Mouse (Mus musculus): ENCODE measurements around the gene Gm8897.
"Not testable (repeated sequence)": the region's sequence is repeated elsewhere in the genome, so short reads cannot be mapped to it uniquely, and the experiment has no call there.

Gene Gm8897

DNA sequence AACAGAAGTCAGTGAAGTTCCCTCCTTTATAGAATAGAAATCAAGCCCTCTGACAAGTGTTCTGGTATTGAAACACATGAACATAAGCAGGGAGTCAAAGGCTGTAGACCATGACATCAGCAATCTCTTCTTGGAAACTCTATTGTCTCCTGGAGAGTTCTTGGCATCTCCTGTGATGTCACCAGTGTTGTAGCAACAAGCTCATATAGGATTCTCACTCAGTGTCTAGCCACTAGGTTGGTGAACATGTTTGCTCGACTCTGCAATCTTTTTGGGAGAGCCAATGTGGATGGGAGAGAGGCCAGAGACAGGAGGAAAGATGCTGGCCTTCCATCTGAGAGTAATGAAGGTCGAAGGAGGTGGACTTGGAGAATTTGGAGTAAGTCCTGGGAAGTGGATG lies at the start of gene Gm8897:
Gene Gm8897 (plus strand): TSS at position 301 of the 400 bp plus-strand sequence.
- not testable (repeated sequence) for DNase-seq (ENCODE audit: low spot score in 2 of 2)

DNA sequence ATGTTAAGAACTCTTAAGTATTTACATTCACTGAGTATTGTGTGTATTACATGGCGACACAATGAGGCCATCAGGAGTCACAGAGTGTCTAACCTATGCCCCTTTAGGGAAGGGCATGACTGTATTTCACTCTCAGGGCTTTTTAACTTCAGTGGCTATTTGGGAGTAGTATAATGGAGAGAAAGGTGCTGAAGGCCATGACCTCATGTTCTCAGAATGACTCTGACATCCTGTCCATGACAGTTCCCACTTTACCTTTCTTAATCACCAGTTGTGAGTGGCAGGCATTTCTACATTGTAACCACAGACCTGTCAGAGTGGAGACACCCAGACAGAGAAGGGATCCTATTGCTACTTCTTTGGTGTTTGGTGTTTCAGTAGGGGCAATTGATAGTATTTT lies 473 bp downstream of the Gm8897 start:
- not testable (repeated sequence) for DNase-seq (ENCODE audit: low spot score in 2 of 2)

All from urinary bladder, postnatal 36 days (tissue).